Mouse (Mus musculus) kidney, embryonic 14.5 days (tissue): ENCODE measurements around the gene Ppp2r1b. TPM values are rescaled to one million over a fixed set of nuclear protein-coding genes. Genes with fewer than 3 reads are reported as not detected.

Source experiments
- ATAC-seq: fragments of 200-750 bp; cut with Nextera tagmentation; 2 replicates; pipeline ENCODE4 v1.8.0; 2017; ENCODE audit warnings: moderate number of reproducible peaks, mild to moderate bottlenecking, moderate TSS enrichment, moderate library complexity; ENCODE audit not compliant: low FRiP score, low TSS enrichment
- H3K27ac ChIP-seq: fragments of 300-500 bp; sonication (generic); 2 replicates; pipeline ENCODE4 v1.5.1; 2014; ENCODE audit warnings: low read depth, mild to moderate bottlenecking, low read length, moderate library complexity, mixed read lengths
- H3K27me3 ChIP-seq: fragments of 300-500 bp; sonication (generic); 2 replicates; pipeline ENCODE4 v1.6.1; 2014; ENCODE audit warnings: mild to moderate bottlenecking, low read length; ENCODE audit not compliant: control insufficient read depth, insufficient read depth
- H3K36me3 ChIP-seq: fragments of 300-500 bp; sonication (generic); 2 replicates; pipeline ENCODE4 v1.6.1; 2014; ENCODE audit warnings: low read length, mixed read lengths; ENCODE audit not compliant: control insufficient read depth, insufficient read depth
- H3K4me1 ChIP-seq: fragments of 300-500 bp; sonication (generic); 2 replicates; pipeline ENCODE4 v1.6.1; 2014; ENCODE audit warnings: low read length, mixed read lengths; ENCODE audit not compliant: control insufficient read depth, insufficient read depth
- H3K4me2 ChIP-seq: fragments of 300-500 bp; sonication (generic); replicated peaks from 2 replicates; pipeline ENCODE4 v1.6.1; 2014; ENCODE audit warnings: low read depth, mild to moderate bottlenecking, low read length
- H3K4me3 ChIP-seq: fragments of 300-500 bp; sonication (generic); 2 replicates; pipeline ENCODE4 v1.5.1; 2014; ENCODE audit warnings: mild to moderate bottlenecking, low read length
- H3K9ac ChIP-seq: fragments of 300-500 bp; sonication (generic); 2 replicates; pipeline ENCODE4 v1.6.1; 2014; ENCODE audit warnings: low read depth, mild to moderate bottlenecking, low read length, moderate library complexity
- H3K9me3 ChIP-seq: fragments of 300-500 bp; sonication (generic); 2 replicates; pipeline ENCODE4 v1.6.1; 2016; ENCODE audit warnings: low read length; ENCODE audit not compliant: control insufficient read depth
- WGBS: fragments of 180-500 bp; shearing (Covaris S2); extraction: QIAGEN DNeasy Blood & Tissue Kit; methylation state at CpG from one replicate; pipeline ENCODE4 v1.1.7; 2014; 5-methylcytosine and 5-hydroxymethylcytosine counted together
- polyA plus RNA-seq: library from polyadenylated mRNA; unstranded; fragments of >200 nt; fragmentation: Nextera tagmentation; extraction: Ambion mirVana; gene quantifications from 2 replicates; pipeline ENCODE4 v1.2.1, GENCODE M21; 2014

The Ppp2r1b gene
- polyA plus RNA-seq, 1 experiment from 2014 or later: 89.4 TPM

DNA sequence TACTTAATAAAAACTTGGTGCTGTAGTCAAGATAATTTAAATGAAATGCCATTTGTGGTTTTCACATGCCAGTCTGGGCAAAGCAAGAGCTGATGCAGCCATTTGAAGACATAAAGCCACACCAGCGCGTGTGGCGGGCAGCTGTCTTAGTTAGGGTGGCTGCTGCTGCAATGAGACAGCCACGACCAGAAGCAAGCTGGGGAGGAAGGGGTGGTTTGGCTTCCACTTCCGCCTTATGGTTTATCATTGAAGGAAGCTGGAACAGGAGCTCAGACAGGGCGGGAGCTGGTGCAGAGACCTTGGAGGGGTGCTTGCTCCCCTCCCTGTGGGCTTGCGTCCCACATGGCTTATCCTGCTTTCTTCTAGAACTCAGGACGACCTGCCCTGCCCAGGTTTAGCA is 20.7 kb downstream of the Ppp2r1b start:
- Histone ChIP-seq H3K36me3 (peaks cover 86% of the 10 kb centered on the region), H3K4me1 (no peaks in the 10 kb centered on the region)
- 86% methylated on average over 8 of the region's 8 CpGs for WGBS

DNA sequence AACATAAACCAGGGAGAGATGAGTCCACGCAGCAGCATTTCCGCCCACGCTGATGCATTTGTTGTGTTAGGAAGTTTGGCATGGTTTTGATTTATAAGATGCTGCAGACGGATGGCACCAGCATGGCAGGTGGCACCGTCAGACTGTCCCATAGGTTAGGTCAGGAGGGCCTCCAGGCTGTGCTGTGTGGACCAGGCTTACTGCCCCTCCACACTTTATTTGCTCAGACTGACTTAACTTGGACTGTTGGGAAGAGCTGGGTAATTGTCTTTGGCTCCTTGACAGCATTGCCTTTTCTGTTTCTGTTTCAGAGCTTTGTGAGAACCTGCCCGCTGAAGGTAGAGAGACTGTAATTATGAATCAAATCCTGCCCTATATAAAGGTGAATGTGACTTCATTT is 21.9 kb downstream of the Ppp2r1b start:
- 93% methylated on average over 6 of the region's 6 CpGs for WGBS
- H3K4me2 ChIP-seq: no peak overlapping the region
- peaks cover 78% of the 10 kb centered on the region for H3K36me3 ChIP-seq
- H3K4me1 ChIP-seq: no peaks in the 10 kb centered on the region
- H3K4me3 ChIP-seq: no peak overlapping the region
- no peaks in the 10 kb centered on the region for H3K9me3 ChIP-seq
- no peak overlapping the region for H3K9ac ChIP-seq
- no peaks in the 10 kb centered on the region for H3K27me3 ChIP-seq
- no peak overlapping the region for H3K27ac ChIP-seq
- no peak for ATAC-seq

More for the DNA sequence above, 20.7 kb downstream of the Ppp2r1b start:
- no peak overlapping the region for H3K27ac ChIP-seq
- H3K4me3 ChIP-seq: no peak overlapping the region
- H3K4me2 ChIP-seq: no peak overlapping the region
- no peaks in the 10 kb centered on the region for H3K27me3 ChIP-seq
- no peaks in the 10 kb centered on the region for H3K9me3 ChIP-seq
- ATAC-seq: no peak
- no peak overlapping the region for H3K9ac ChIP-seq

DNA sequence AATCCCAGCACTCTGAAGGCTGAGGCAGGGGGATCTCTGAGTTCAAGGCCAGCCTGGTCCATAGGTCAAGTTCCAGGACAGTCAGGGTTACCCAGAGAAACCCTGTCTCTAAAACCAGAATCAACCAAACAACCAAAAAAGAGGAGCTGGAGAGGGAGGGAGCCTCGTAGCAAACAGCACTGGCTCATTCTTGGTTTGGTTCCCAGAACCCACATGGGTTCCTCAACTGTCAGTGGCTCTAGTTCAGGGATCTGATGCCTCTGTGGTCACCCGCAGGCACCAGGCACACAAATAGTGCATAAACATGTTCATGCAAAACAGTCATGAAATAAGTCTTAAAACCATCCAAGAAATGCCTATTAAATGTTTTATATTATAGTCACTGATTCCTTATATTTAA is 23.1 kb downstream of the Ppp2r1b start:
- H3K27me3 ChIP-seq: no peaks in the 10 kb centered on the region
- no peak overlapping the region for H3K4me3 ChIP-seq
- no peak overlapping the region for H3K4me2 ChIP-seq
- H3K4me1 ChIP-seq: no peaks in the 10 kb centered on the region
- no peak for ATAC-seq
- H3K36me3 ChIP-seq: peaks cover 76% of the 10 kb centered on the region
- no peak overlapping the region for H3K9ac ChIP-seq
- H3K27ac ChIP-seq: no peak overlapping the region
- 91% methylated on average over 2 of the region's 2 CpGs for WGBS
- H3K9me3 ChIP-seq: no peaks in the 10 kb centered on the region

DNA sequence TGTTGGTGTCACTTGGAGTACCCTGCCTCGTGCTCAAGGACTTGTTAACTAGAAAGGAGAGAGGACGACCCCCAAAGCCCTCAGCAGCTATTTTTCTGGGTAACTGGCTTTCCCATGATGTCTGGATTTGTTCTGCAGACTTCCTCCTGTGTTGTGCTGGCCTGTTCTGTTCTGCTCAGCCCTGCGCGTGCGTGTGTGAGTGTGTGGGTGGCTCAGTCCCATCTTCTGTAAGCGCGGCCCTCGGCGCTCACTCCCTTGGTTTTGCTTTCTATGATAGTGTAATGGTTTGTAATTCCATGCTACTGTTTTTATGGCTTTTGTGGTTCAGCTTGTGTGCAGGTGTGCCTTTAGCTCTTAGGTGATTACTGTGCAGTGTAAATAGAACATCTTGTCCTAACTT is 28.1 kb downstream of the Ppp2r1b start:
- Histone ChIP-seq H3K27me3 (no peaks in the 10 kb centered on the region), H3K9ac (no peak overlapping the region), H3K27ac (no peak overlapping the region), H3K4me3 (no peak overlapping the region), H3K36me3 (peaks cover 79% of the 10 kb centered on the region), H3K4me1 (no peaks in the 10 kb centered on the region), H3K4me2 (no peak overlapping the region), H3K9me3 (no peaks in the 10 kb centered on the region)
- ATAC-seq: no peak
- 91% methylated on average over 9 of the region's 9 CpGs for WGBS

DNA sequence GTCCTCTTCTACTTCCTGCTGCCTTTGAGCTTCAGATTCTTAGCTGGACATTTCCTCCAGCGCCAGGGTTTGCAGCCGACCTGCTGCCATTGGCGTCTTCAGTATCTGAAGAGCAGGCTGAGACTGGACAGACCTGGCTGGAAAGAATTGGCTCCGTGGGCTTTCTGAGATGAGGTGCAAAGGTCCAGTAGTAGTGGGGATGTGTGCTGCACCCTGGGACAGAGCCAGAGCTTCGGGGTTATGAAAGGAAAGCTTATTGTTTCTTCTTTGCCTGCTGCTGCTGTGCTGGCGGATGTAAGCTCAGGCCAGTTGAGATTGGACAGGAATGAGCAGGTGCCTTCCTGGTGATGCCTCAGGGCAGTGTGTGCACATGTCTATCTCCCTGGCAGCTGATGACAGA is 28.9 kb downstream of the Ppp2r1b start:
- 91% methylated on average over 6 of the region's 6 CpGs for WGBS
- no peak overlapping the region for H3K4me3 ChIP-seq
- no peak for ATAC-seq
- no peaks in the 10 kb centered on the region for H3K4me1 ChIP-seq
- H3K36me3 ChIP-seq: peaks cover 79% of the 10 kb centered on the region
- H3K27ac ChIP-seq: no peak overlapping the region
- H3K27me3 ChIP-seq: no peaks in the 10 kb centered on the region
- H3K4me2 ChIP-seq: no peak overlapping the region
- H3K9ac ChIP-seq: no peak overlapping the region
- no peaks in the 10 kb centered on the region for H3K9me3 ChIP-seq

DNA sequence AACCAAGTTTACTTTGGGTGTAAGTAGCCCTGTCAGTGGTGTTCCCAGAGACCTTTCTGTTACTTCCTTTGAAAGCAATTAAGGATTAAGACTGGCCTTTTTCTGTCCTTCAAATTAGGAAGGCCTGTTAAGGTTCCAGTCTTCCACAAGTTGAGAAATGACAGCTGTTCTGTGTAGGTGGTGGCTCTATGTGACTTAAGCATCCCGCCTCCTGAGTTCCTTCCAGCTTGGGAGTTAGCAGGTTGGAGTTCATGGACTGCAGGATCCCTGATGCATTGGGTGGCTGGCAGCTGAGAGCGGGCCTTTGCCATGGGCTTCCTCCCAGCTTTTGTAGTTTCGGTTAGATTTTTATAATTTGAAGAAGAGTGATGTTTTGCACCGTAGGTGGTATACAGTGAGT is 30.4 kb downstream of the Ppp2r1b start:
- Histone ChIP-seq H3K27me3 (no peaks in the 10 kb centered on the region), H3K27ac (no peak overlapping the region), H3K36me3 (peaks cover 82% of the 10 kb centered on the region), H3K9me3 (no peaks in the 10 kb centered on the region), H3K4me2 (no peak overlapping the region), H3K4me3 (no peak overlapping the region), H3K4me1 (no peaks in the 10 kb centered on the region), H3K9ac (no peak overlapping the region)
- WGBS: 95% methylated on average over 4 of the region's 4 CpGs
- ATAC-seq: no peak

DNA sequence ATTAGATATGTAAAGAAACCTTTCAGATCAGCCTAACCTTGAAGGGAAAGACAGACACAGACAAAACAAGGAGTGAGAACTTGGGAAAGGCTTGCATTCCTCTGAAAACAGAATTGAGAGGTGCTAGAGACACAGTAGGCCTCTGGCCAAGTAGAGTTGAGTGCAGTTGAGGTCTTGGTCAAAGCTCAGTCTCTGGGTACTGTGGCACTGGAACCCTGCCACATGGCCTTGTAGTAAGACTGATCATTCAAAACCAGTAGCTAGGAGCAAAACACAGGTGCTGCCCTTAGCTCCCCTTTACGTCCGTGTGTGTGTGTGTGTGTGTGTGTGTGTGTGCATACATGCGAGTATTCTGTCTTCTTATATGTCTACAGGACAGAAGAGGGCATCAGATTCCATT is 31.2 kb downstream of the Ppp2r1b start:
- Histone ChIP-seq H3K4me3 (no peak overlapping the region), H3K9me3 (no peaks in the 10 kb centered on the region), H3K9ac (no peak overlapping the region), H3K4me2 (no peak overlapping the region), H3K27ac (no peak overlapping the region), H3K27me3 (no peaks in the 10 kb centered on the region), H3K36me3 (peaks cover 81% of the 10 kb centered on the region), H3K4me1 (no peaks in the 10 kb centered on the region)
- 97% methylated on average over 3 of the region's 3 CpGs for WGBS
- no peak for ATAC-seq

DNA sequence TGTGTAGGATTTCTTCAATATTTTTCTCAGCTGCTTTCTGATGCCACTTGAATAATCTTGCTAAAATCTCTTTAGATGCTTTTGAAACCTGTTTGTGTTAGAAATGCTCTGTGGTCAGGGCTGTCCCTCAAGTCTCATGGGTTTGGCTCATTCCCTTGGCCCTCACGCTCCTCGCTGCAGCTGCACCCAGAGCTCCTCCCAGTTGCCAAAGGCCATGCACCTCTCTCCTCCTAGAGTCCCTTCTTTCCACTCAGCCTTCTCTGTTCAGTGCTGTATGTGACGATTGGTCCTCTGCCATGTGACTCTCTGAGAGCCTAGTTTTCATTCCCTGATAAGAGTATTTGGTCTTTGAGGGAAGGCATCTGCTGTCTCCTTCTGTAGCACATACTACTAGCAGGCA is 32.3 kb downstream of the Ppp2r1b start:
- peaks cover 88% of the 10 kb centered on the region for H3K36me3 ChIP-seq
- 75% methylated on average over 3 of the region's 3 CpGs for WGBS

DNA sequence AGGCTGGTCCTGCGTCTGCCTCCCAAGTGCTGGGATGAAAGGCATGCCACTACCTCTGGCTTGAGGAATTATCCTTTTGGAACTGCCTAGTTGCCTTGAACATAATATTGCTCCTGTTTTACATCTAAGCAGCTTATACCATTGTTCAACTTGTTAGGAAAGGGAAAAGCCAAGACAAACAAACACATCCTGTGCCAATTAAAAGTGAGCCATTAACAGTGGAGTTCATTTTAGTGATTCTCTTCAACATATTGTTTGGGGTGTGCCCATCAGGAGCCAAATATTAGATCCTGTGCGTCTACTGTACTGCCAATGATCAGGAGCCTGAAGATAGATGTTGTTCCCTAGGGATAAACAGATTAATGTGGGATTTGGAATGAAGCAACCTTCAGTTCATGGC is 37.1 kb downstream of the Ppp2r1b start:
- Histone ChIP-seq H3K36me3 (peaks cover 56% of the 10 kb centered on the region), H3K4me1 (peaks cover 9% of the 10 kb centered on the region; the same call in 1 of the 2 replicates), H3K4me3 (no peak overlapping the region), H3K27me3 (no peaks in the 10 kb centered on the region), H3K9ac (no peak overlapping the region), H3K4me2 (no peak overlapping the region), H3K27ac (no peak overlapping the region), H3K9me3 (no peaks in the 10 kb centered on the region)
- 86% methylated on average over 2 of the region's 2 CpGs for WGBS
- no peak for ATAC-seq

More for the DNA sequence above, 32.3 kb downstream of the Ppp2r1b start:
- H3K27me3 ChIP-seq: no peaks in the 10 kb centered on the region
- H3K4me1 ChIP-seq: no peaks in the 10 kb centered on the region
- ATAC-seq: no peak
- no peak overlapping the region for H3K4me3 ChIP-seq
- no peaks in the 10 kb centered on the region for H3K9me3 ChIP-seq
- no peak overlapping the region for H3K27ac ChIP-seq
- no peak overlapping the region for H3K9ac ChIP-seq
- no peak overlapping the region for H3K4me2 ChIP-seq

DNA sequence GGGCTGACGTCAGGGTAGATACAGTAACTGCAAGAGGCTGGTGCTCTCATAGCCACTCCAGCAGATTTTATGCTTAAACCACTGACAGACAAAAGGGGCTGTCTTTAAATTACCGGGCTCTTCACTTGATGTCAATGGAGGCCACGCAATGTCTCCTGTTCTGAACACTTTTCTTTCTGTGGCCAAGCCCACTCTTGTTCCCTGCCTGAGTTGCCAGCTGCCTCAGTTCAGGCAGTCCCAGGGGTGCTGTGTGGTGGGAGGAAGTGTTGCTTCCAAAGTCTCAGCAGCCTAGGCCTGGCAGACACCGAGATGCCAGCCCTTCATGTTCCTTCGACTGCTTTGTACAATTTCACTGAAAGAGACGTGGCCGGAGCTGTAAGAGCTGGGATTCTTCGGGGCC is 39.0 kb downstream of the Ppp2r1b start:
- no peak for ATAC-seq
- Histone ChIP-seq H3K36me3 (peaks cover 38% of the 10 kb centered on the region), H3K4me1 (peaks cover 9% of the 10 kb centered on the region; the same call in 1 of the 2 replicates), H3K27ac (no peak overlapping the region), H3K4me2 (no peak overlapping the region), H3K27me3 (no peaks in the 10 kb centered on the region), H3K4me3 (no peak overlapping the region), H3K9me3 (no peaks in the 10 kb centered on the region), H3K9ac (no peak overlapping the region)
- WGBS: 86% methylated on average over 8 of the region's 8 CpGs
